Mouse (Mus musculus): ENCODE measurements around the gene Camta1.
A peak's percentile ranks its signal among the peaks of the same experiment; 100 is the strongest.

Gene Camta1

GRCm38 (mm10) chr4:151154306-151154705, 707.4 kb downstream of the Camta1 start:
- no peak for DNase-seq (ENCODE audit: low spot score in 2 of 2)

- no peak for DNase-seq (ENCODE audit: low spot score in 2 of 2)
These were observed 709.7 kb downstream of the Camta1 start for GRCm38 (mm10) chr4:151152010-151152409.

GRCm38 (mm10) chr4:151150842-151151241, 710.8 kb downstream of the Camta1 start:
- no peak for DNase-seq (ENCODE audit: low spot score in 2 of 2)

- DNase-seq (ENCODE audit: low spot score in 2 of 2) = no peak
These were observed 711.6 kb downstream of the Camta1 start for GRCm38 (mm10) chr4:151150115-151150514.

GRCm38 (mm10) chr4:151147541-151147940, 714.1 kb downstream of the Camta1 start:
- DNase-seq (ENCODE audit: low spot score in 2 of 2) = no peak

GRCm38 (mm10) chr4:151144121-151144520, 717.6 kb downstream of the Camta1 start:
- no peak for DNase-seq (ENCODE audit: low spot score in 2 of 2)

- peak; percentile 49 to 68 for DNase-seq (ENCODE audit: low spot score in 2 of 2)
These were observed 720.3 kb downstream of the Camta1 start for GRCm38 (mm10) chr4:151141196-151141880.

- no peak for DNase-seq (ENCODE audit: low spot score in 2 of 2)
These were observed 721.2 kb downstream of the Camta1 start for GRCm38 (mm10) chr4:151140368-151140982.

- DNase-seq (ENCODE audit: low spot score in 2 of 2) = peak in 1 of 2 experiments; percentile 35
These were observed 722.4 kb downstream of the Camta1 start for GRCm38 (mm10) chr4:151139053-151139840.

- DNase-seq (ENCODE audit: low spot score in 2 of 2) = no peak
These were observed 723.1 kb downstream of the Camta1 start for GRCm38 (mm10) chr4:151138586-151138985.

GRCm38 (mm10) chr4:151138135-151138534, 723.5 kb downstream of the Camta1 start:
- DNase-seq (ENCODE audit: low spot score in 2 of 2) = no peak

- DNase-seq (ENCODE audit: low spot score in 2 of 2) = no peak
These were observed 724.0 kb downstream of the Camta1 start for GRCm38 (mm10) chr4:151137701-151138100.

- no peak for DNase-seq (ENCODE audit: low spot score in 2 of 2)
These were observed 726.2 kb downstream of the Camta1 start for GRCm38 (mm10) chr4:151135491-151135890.

- DNase-seq (ENCODE audit: low spot score in 2 of 2) = no peak
These were observed 727.9 kb downstream of the Camta1 start for GRCm38 (mm10) chr4:151133760-151134159.

GRCm38 (mm10) chr4:151132493-151132892, 729.2 kb downstream of the Camta1 start:
- DNase-seq (ENCODE audit: low spot score in 2 of 2) = no peak

- no peak for DNase-seq (ENCODE audit: low spot score in 2 of 2)
These were observed 730.8 kb downstream of the Camta1 start for GRCm38 (mm10) chr4:151130756-151131490.

GRCm38 (mm10) chr4:151129725-151130557, 731.7 kb downstream of the Camta1 start:
- DNase-seq (ENCODE audit: low spot score in 2 of 2) = no peak

GRCm38 (mm10) chr4:151128641-151129541, 732.8 kb downstream of the Camta1 start:
- no peak for DNase-seq (ENCODE audit: low spot score in 2 of 2)

GRCm38 (mm10) chr4:151127636-151128548, 733.8 kb downstream of the Camta1 start:
- no peak for DNase-seq (ENCODE audit: low spot score in 2 of 2)

Measured in natural killer cell, adult 2 months (primary cell).